Mouse (Mus musculus) c-Kit-positive CD71-negative TER-119-negative erythroid progenitor cells, embryonic 14.5 days (primary cell): Measurements from ENCODE around the gene Ppp1r16b.

Experiments
- DNase-seq: peaks from one replicate; pipeline ENCODE4 v3.0.0-alpha.2; 2013; ENCODE audit warnings: low read depth

Gene Ppp1r16b

GRCm38 (mm10) chr2:158665098-158665497 lies at the start of gene Ppp1r16b:
TSS of gene Ppp1r16b (plus strand) at chr2:158665398.
- DNase-seq, result no peak

- DNase-seq, result no peak
Observed at GRCm38 (mm10) chr2:158615702-158616101, 49.5 kb upstream of the Ppp1r16b start.

DNA sequence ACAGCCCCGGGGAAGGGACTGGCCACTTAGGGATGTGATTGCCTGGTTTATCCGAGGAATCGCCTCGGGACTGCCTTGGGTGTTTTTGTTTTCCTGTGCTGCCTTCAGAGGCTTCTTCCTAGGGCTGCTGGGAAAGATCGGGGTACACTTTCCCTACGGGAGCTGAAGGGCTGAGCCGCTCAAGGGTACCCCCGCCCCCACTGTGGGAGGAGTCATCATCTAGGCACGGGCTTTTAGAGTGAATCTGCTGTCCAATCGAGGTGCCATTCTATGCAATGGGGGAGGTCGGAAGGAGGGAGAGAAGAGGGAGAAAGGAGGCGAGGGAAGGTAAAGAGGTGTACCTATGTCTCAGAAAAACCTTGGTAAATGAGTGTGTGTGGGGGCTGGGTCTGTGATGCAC lies 48.9 kb upstream of the Ppp1r16b start:
- no peak for DNase-seq

GRCm38 (mm10) chr2:158616790-158617189 lies 48.4 kb upstream of the Ppp1r16b start:
- DNase-seq, result no peak

DNA sequence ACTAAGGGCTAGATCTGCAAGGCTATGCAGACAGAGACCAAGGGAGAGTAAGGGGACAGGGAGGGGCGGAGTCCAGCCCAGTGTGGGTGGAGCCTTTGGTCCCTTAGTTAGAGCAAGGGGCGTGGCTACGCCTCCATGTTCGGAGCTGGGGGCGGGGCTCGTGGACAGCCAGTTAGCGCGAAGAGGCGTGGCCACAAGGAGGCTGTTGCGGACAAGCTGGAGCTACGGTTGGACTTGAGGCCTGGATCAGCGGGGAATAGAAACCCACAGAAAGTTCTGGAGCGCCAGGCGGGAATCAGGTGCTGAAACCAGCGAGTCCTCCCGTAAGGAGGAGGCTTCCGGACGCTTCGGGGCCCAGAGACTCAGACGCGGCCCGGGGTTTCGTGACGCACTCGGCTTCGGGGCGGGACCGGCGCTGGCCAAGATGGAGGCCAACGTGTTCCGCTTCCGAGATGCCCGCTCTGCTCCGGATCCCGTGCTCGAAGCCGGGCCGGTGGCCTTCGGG lies 40.4 kb upstream of the Ppp1r16b start, which contains the start of gene Actr5:
TSS of gene Actr5 (plus strand) at position 171 of the 505 bp plus-strand sequence.
- DNase-seq, result peak; percentile 88

DNA sequence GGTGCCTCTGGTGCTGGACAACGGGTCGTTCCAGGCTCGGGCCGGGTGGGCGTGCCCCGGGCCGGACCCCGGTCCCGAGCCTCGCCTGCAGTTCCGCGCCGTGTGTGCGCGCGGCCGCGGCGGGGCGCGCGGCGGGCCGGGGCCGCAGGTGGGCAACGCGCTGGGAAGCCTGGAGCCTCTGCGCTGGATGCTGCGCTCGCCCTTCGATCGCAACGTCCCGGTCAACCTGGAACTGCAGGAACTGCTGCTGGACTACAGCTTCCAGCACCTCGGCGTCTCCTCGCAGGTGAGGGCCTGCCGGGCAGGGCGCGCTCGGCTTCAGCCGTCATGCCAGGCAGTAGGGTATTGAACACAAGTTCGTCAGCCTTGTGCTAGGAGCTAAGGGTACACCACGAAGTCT lies 40.0 kb upstream of the Ppp1r16b start:
- no peak for DNase-seq

DNA sequence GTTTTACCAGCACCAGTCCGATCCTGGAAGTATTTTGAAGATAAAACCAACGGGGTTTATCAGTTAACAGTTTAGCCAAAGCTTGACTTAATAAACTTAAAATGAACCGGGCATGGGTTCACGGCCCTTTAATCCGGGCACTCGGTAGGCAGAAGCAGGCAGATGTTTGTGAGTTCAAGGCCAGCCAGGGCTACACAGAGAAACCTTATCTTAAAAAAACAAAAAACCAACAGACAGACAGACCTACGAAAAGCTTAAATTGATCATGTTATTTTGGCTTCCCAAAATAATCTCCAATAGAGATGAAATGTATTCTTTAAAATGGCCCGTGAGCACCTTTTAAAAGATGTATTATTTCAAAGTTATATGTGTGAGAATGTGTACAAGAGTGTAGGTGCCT lies 39.5 kb upstream of the Ppp1r16b start:
- no peak for DNase-seq

GRCm38 (mm10) chr2:158628858-158629257 lies 36.3 kb upstream of the Ppp1r16b start:
- DNase-seq, result no peak

GRCm38 (mm10) chr2:158629414-158629813 lies 35.8 kb upstream of the Ppp1r16b start:
- DNase-seq, result no peak

- DNase-seq, result no peak
Observed at GRCm38 (mm10) chr2:158631873-158632272, 33.3 kb upstream of the Ppp1r16b start.

GRCm38 (mm10) chr2:158641869-158642268 lies 23.3 kb upstream of the Ppp1r16b start:
- no peak for DNase-seq

- DNase-seq, result no peak
Observed at GRCm38 (mm10) chr2:158642587-158642986, 22.6 kb upstream of the Ppp1r16b start.

- no peak for DNase-seq
Observed at GRCm38 (mm10) chr2:158643791-158644190, 21.4 kb upstream of the Ppp1r16b start.

GRCm38 (mm10) chr2:158651159-158651908 lies 13.9 kb upstream of the Ppp1r16b start:
- DNase-seq, result no peak

- DNase-seq, result peak; percentile 74
Observed at GRCm38 (mm10) chr2:158652985-158653384, 12.2 kb upstream of the Ppp1r16b start.

GRCm38 (mm10) chr2:158654717-158655116 lies 10.5 kb upstream of the Ppp1r16b start:
- no peak for DNase-seq

- no peak for DNase-seq
Observed at GRCm38 (mm10) chr2:158655806-158656205, 9.4 kb upstream of the Ppp1r16b start.

DNA sequence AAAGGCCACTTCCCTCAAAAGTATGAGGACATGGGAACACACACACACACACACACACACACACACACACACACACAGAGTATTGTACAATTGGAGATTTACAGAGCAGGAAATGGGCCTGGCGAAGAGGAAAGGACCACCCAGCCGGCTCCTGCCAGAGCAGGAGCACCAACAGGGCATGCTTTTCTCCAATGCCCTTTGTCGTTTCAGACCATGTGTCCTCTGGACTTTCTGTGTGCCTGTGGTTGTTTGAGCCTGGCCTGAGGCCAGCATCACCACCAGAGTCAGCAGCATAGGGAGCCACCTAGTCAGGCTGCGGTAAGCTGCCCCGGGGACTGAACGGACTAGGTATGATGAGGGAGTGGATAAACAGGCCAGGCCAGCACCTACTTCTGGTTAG lies 6.4 kb upstream of the Ppp1r16b start:
- no peak for DNase-seq

- DNase-seq, result no peak
Observed at GRCm38 (mm10) chr2:158659346-158659745, 5.9 kb upstream of the Ppp1r16b start.

- DNase-seq, result peak; percentile 47
Observed at GRCm38 (mm10) chr2:158666071-158666800, 1.0 kb downstream of the Ppp1r16b start.

DNA sequence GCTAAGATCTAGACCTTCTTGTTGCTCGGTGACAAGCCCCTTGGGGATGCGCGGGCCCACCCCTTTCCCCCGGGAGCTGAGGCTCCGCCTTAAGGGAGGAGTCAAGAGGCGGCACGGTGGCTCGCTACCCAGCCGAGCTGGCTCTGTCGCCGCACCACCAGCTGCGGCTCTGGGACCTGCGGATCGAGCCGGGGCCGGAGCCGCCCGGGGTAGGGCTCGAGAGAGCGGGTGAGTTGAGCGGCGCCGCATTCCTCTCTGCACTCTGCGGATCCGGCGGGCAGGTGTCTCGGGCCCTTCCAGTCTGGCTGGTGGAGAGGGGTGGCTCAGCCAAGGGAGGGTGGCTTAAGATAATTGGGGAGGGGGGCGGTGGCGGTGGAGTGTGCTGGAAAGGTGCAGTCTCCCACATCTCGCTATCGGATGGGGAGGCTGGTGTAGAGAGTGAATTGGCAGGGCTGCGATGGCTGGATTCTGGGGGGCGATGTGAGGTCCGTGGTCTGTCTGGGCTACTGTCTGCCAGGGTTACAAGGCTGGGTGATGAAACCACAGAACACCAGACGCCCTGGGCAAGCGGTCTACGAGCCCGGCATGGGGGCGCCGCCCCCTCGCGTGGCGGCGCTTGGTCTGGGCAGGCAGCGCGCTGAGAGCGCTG lies 1.9 kb downstream of the Ppp1r16b start:
- no peak for DNase-seq

DNA sequence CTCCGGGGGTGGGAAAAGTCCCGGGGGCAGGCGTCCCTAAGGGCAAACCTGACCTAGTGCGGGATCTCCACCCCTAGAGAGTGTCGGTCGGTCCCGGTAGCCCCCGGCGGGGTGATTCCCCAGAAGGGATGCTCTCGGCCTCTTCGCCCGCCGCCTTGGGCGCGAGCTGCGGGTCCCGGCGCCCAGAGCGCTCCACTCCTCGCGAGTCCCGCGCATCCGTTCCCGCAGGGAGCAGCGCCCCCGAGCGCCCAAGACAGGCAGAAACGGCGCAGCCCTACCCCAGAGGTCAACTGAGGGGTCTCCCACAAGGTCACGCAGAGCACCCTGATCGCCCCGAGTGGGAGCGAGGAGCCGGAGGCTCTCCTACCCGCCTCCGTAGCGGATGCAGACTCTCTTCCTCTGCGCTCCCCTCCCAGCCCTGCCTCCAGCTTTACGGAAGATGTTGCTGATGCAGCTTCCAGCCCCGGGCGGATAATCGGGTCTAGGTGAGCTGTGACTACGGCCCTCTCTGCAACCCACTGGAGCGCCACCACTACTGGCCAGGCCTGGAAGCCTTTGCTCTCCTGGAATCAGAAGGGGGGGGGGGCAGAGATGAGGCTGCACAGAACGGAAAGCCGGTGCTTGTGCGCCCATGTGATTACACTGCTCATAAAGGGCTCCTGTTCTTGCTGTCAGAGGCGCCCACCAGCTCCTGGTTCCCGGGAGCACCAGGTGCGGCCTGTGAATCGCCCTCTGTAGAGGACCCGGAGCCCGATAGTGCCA lies 2.7 kb downstream of the Ppp1r16b start:
- DNase-seq, result no peak
